Mouse (Mus musculus) frontal cortex, adult 2 months (tissue): ENCODE results near the gene Rce1. TPM values are rescaled to one million over a fixed set of nuclear protein-coding genes. Genes with fewer than 3 reads are reported as not detected.

Source experiments
- DNase-seq, 2 experiments: peaks; one replicate each; pipeline ENCODE4 v3.0.0; 2022; ENCODE audit warnings: low spot score in 1 of 2; ENCODE audit errors: extremely low spot score in 1 of 2
- polyA plus RNA-seq: library from polyadenylated mRNA; depleted of rRNA; stranded (reverse); fragments of >200 nt; gene quantifications from 2 replicates; pipeline ENCODE4 v1.2.3, GENCODE M21; 2012; rRNA removed

Rce1 gene
- polyA plus RNA-seq, 1 experiment: 49.4 TPM

GRCm38 (mm10) chr19:4573241-4573640 is 52.2 kb downstream of the Rce1 start:
- no peak for DNase-seq

Other genes starting within 250 kb of the Rce1 start
- 68.7 and 69.6 TPM in 2 replicates for gene Kdm2a, start 227.4 kb downstream of the Rce1 start, polyA plus RNA-seq
- 1.7 and 2.0 TPM in 2 replicates for gene Rhod, start 186.2 kb downstream of the Rce1 start, polyA plus RNA-seq
- gene Syt12, start 148.2 kb downstream of the Rce1 start, polyA plus RNA-seq: 20.5 TPM in 2 replicates
- not detected in 2 replicates for gene 2010003K11Rik, start 127.1 kb downstream of the Rce1 start, polyA plus RNA-seq
- gene Pcx, start 115.2 kb downstream of the Rce1 start, polyA plus RNA-seq: 36.4 and 41.6 TPM in 2 replicates
- 31.8 and 33.5 TPM in 2 replicates for gene Lrfn4, start 10.0 kb downstream of the Rce1 start, polyA plus RNA-seq
- gene Gm960, start 73.0 kb upstream of the Rce1 start, polyA plus RNA-seq: 3.9 and 4.5 TPM in 2 replicates
- 186 and 200 TPM in 2 replicates for gene Sptbn2, start 85.5 kb upstream of the Rce1 start, polyA plus RNA-seq
- 24.3 and 25.3 TPM in 2 replicates for gene Rbm4b, start 130.9 kb upstream of the Rce1 start, polyA plus RNA-seq
- gene Rbm4, start 168.3 kb upstream of the Rce1 start, polyA plus RNA-seq: 64.7 and 65.5 TPM in 2 replicates
- 15.3 and 16.3 TPM in 2 replicates for gene Gm21992, start 186.0 kb upstream of the Rce1 start, polyA plus RNA-seq
- 26.8 and 28.0 TPM in 2 replicates for gene Rbm14, start 186.0 kb upstream of the Rce1 start, polyA plus RNA-seq
- gene Ccs, start 213.7 kb upstream of the Rce1 start, polyA plus RNA-seq: 52.4 and 58.4 TPM in 2 replicates
- gene Ccdc87, start 213.7 kb upstream of the Rce1 start, polyA plus RNA-seq: 1.6 and 1.9 TPM in 2 replicates
- 138 and 145 TPM in 2 replicates for gene Ctsf, start 229.5 kb upstream of the Rce1 start, polyA plus RNA-seq